Mouse (Mus musculus): ENCODE measurements at regions not wholly inside any gene's neighbourhood (a gene's known extent, or its start where the extent isn't known, plus 50 kb on each side); places are given as distances from the start of the nearest gene placed in this dataset.

- 74% methylated on average over 10 of the region's 10 CpGs for whole genome bisulfite sequencing
Observed at GRCm38 (mm10) chr10:44861671-44862359, 205.2 kb upstream of the Prep start.

GRCm38 (mm10) chr10:44857444-44857843 is 209.6 kb upstream of the Prep start:
- no peaks in the 10 kb centered on the region for H3K4me1 ChIP-seq (replicated peaks; ENCODE audit: control insufficient read depth, insufficient read depth, low read length)
- DNase-seq (ENCODE audit: low spot score) (no peak), ATAC-seq (replicated peaks; ENCODE audit: low FRiP score) (no peak)
- no peak overlapping the region for H3K4me2 ChIP-seq
- H3K27ac ChIP-seq (ENCODE audit: low read depth, low read length) = no peak overlapping the region
- no peaks in the 10 kb centered on the region for H3K9me3 ChIP-seq (ENCODE audit: control insufficient read depth, low read length)
- no peak overlapping the region for H3K9ac ChIP-seq (ENCODE audit: low read depth, low read length)
- no peaks in the 10 kb centered on the region for H3K36me3 ChIP-seq (ENCODE audit: control insufficient read depth, insufficient read depth, low read length)
- no peaks in the 10 kb centered on the region for H3K27me3 ChIP-seq (replicated peaks; ENCODE audit: control insufficient read depth, insufficient read depth, low read length)
- no peak overlapping the region for H3K4me3 ChIP-seq (ENCODE audit: low read depth, low read length)
- 64% methylated on average over 4 of the region's 4 CpGs for WGBS

More at GRCm38 (mm10) chr10:44861671-44862359, 205.2 kb upstream of the Prep start:
- no peaks in the 10 kb centered on the region for H3K27me3 ChIP-seq (replicated peaks; ENCODE audit: control insufficient read depth, insufficient read depth, low read length)
- no peak for DNase-seq (ENCODE audit: low spot score)
- H3K9ac ChIP-seq (ENCODE audit: low read depth, low read length) = no peak overlapping the region
- no peaks in the 10 kb centered on the region for H3K9me3 ChIP-seq (ENCODE audit: control insufficient read depth, low read length)
- H3K4me3 ChIP-seq (ENCODE audit: low read depth, low read length) = no peak overlapping the region
- ATAC-seq (replicated peaks; ENCODE audit: low FRiP score) = no peak
- H3K4me1 ChIP-seq (replicated peaks; ENCODE audit: control insufficient read depth, insufficient read depth, low read length) = no peaks in the 10 kb centered on the region
- no peaks in the 10 kb centered on the region for H3K36me3 ChIP-seq (ENCODE audit: control insufficient read depth, insufficient read depth, low read length)
- H3K27ac ChIP-seq (ENCODE audit: low read depth, low read length) = no peak overlapping the region
- H3K4me2 ChIP-seq = no peak overlapping the region

DNA sequence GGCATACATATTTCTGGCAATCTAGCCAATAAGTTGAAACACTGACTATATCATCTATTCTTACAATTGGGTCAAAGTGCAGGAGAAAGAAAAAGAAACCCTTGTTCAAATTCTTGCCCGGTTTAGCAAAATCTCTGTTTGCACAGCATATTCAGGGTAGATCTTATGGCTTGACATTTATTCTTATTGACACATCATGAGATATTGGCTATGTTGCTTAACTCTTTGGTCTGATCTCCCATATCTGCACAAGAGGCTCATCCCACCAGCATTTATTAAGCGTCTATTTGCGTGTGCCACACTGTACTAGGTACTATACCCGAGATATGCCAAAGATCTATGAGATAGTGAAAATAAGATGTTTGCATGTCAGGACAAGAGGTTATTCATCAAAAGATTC is 212.9 kb upstream of the Prep start:
- no peak overlapping the region for H3K9ac ChIP-seq (ENCODE audit: low read depth, low read length)
- no peak overlapping the region for H3K4me2 ChIP-seq
- no peak overlapping the region for H3K4me3 ChIP-seq (ENCODE audit: low read depth, low read length)
- no peaks in the 10 kb centered on the region for H3K4me1 ChIP-seq (replicated peaks; ENCODE audit: control insufficient read depth, insufficient read depth, low read length)
- WGBS = 92% methylated on average over 4 of the region's 4 CpGs
- no peak overlapping the region for H3K27ac ChIP-seq (ENCODE audit: low read depth, low read length)
- no peaks in the 10 kb centered on the region for H3K27me3 ChIP-seq (replicated peaks; ENCODE audit: control insufficient read depth, insufficient read depth, low read length)
- no peaks in the 10 kb centered on the region for H3K36me3 ChIP-seq (ENCODE audit: control insufficient read depth, insufficient read depth, low read length)
- no peak for DNase-seq (ENCODE audit: low spot score)
- no peaks in the 10 kb centered on the region for H3K9me3 ChIP-seq (ENCODE audit: control insufficient read depth, low read length)
- no peak for ATAC-seq (replicated peaks; ENCODE audit: low FRiP score)

- ATAC-seq (replicated peaks; ENCODE audit: low FRiP score) (no peak), DNase-seq (ENCODE audit: low spot score) (no peak)
- H3K27me3 ChIP-seq (replicated peaks; ENCODE audit: control insufficient read depth, insufficient read depth, low read length) = no peaks in the 10 kb centered on the region
- no peak overlapping the region for H3K9ac ChIP-seq (ENCODE audit: low read depth, low read length)
- no peak overlapping the region for H3K4me3 ChIP-seq (ENCODE audit: low read depth, low read length)
- no peaks in the 10 kb centered on the region for H3K4me1 ChIP-seq (replicated peaks; ENCODE audit: control insufficient read depth, insufficient read depth, low read length)
- H3K4me2 ChIP-seq = no peak overlapping the region
- WGBS = 71% methylated on average over 4 of the region's 4 CpGs
- no peaks in the 10 kb centered on the region for H3K36me3 ChIP-seq (ENCODE audit: control insufficient read depth, insufficient read depth, low read length)
- H3K9me3 ChIP-seq (ENCODE audit: control insufficient read depth, low read length) = no peaks in the 10 kb centered on the region
- H3K27ac ChIP-seq (ENCODE audit: low read depth, low read length) = no peak overlapping the region
Observed at GRCm38 (mm10) chr10:44849016-44849415, 218.0 kb upstream of the Prep start.

DNA sequence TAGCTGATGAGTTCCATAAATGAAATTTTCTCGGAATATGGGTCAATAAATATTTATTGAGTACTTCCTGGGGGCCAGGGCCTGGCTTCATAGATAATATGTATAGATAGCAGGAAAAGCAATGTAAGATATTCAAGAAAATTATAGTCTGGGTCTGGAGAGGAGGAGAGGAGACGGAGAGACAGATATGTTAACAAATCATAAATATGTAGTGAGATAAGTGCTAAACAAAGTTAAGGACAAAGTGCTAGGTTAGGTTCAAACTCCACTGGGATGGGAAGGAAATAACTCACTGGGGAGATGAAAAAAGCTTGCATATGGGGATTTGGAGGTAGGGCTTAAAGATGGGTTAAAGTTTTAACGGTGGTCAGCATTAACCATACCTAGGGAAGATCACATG is 220.2 kb upstream of the Prep start:
- Histone ChIP-seq H3K4me3 (ENCODE audit: low read depth, low read length) (no peak overlapping the region), H3K4me2 (no peak overlapping the region), H3K27ac (ENCODE audit: low read depth, low read length) (no peak overlapping the region), H3K36me3 (ENCODE audit: control insufficient read depth, insufficient read depth, low read length) (no peaks in the 10 kb centered on the region), H3K27me3 (replicated peaks; ENCODE audit: control insufficient read depth, insufficient read depth, low read length) (no peaks in the 10 kb centered on the region), H3K9ac (ENCODE audit: low read depth, low read length) (no peak overlapping the region), H3K4me1 (replicated peaks; ENCODE audit: control insufficient read depth, insufficient read depth, low read length) (no peaks in the 10 kb centered on the region), H3K9me3 (ENCODE audit: control insufficient read depth, low read length) (no peaks in the 10 kb centered on the region)
- 80% methylated on average over 3 of the region's 3 CpGs for WGBS
- ATAC-seq (replicated peaks; ENCODE audit: low FRiP score) (no peak), DNase-seq (ENCODE audit: low spot score) (no peak)

GRCm38 (mm10) chr10:44846149-44846548 is 220.9 kb upstream of the Prep start:
- DNase-seq (ENCODE audit: low spot score) (no peak), ATAC-seq (replicated peaks; ENCODE audit: low FRiP score) (no peak)
- 16% methylated on average over 2 of the region's 2 CpGs for WGBS
- Histone ChIP-seq H3K27me3 (replicated peaks; ENCODE audit: control insufficient read depth, insufficient read depth, low read length) (no peaks in the 10 kb centered on the region), H3K27ac (ENCODE audit: low read depth, low read length) (no peak overlapping the region), H3K4me1 (replicated peaks; ENCODE audit: control insufficient read depth, insufficient read depth, low read length) (no peaks in the 10 kb centered on the region), H3K36me3 (ENCODE audit: control insufficient read depth, insufficient read depth, low read length) (no peaks in the 10 kb centered on the region), H3K4me2 (no peak overlapping the region), H3K9ac (ENCODE audit: low read depth, low read length) (no peak overlapping the region), H3K9me3 (ENCODE audit: control insufficient read depth, low read length) (no peaks in the 10 kb centered on the region), H3K4me3 (ENCODE audit: low read depth, low read length) (no peak overlapping the region)

DNA sequence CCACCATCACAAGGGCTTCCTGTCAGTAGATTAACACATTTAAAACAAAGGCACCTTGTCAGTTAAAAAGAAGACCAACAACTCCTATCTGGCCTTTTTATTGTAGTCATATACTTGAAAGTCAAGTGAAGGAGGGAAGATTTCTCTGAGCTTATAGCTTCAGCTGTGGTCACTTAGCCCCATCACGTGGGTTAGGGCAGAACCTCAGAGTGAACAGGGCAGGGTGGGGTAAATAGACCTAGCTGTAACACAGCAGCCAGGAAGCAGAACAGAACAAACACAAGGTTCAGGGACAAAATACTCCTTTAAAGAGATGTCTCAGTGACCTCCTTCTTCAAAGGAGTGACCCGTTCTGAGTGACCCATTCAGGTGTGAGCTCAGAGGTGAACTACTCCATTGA is 226.6 kb upstream of the Prep start:
- DNase-seq (ENCODE audit: low spot score) (no peak), ATAC-seq (replicated peaks; ENCODE audit: low FRiP score) (no peak)
- Histone ChIP-seq H3K27me3 (replicated peaks; ENCODE audit: control insufficient read depth, insufficient read depth, low read length) (no peaks in the 10 kb centered on the region), H3K27ac (ENCODE audit: low read depth, low read length) (no peak overlapping the region), H3K4me1 (replicated peaks; ENCODE audit: control insufficient read depth, insufficient read depth, low read length) (no peaks in the 10 kb centered on the region), H3K4me2 (no peak overlapping the region), H3K9me3 (ENCODE audit: control insufficient read depth, low read length) (no peaks in the 10 kb centered on the region), H3K9ac (ENCODE audit: low read depth, low read length) (no peak overlapping the region), H3K36me3 (ENCODE audit: control insufficient read depth, insufficient read depth, low read length) (no peaks in the 10 kb centered on the region), H3K4me3 (ENCODE audit: low read depth, low read length) (no peak overlapping the region)
- 60% methylated on average over 2 of the region's 2 CpGs for WGBS

DNA sequence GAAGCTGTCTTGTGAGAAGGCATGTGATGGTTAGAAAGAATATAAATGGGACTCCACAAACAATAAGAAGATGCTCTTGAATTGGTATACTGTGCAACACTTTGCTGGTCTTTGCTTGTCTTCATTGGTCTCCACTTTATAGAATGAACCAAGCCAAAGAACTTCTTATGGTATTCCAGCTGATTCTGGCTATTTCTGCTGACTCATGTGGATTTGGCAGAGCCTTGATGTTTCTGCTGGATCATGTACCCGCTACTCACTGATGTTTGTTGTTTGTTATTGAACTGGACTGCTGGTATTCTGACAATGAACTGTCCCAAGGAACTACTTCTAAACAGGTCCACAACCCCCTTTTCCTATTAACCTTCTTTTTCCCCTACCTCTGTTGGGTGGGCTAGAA is 234.5 kb upstream of the Prep start:
- Histone ChIP-seq H3K4me1 (replicated peaks; ENCODE audit: control insufficient read depth, insufficient read depth, low read length) (no peaks in the 10 kb centered on the region), H3K4me2 (no peak overlapping the region), H3K9me3 (ENCODE audit: control insufficient read depth, low read length) (no peaks in the 10 kb centered on the region), H3K27me3 (replicated peaks; ENCODE audit: control insufficient read depth, insufficient read depth, low read length) (no peaks in the 10 kb centered on the region), H3K4me3 (ENCODE audit: low read depth, low read length) (no peak overlapping the region), H3K27ac (ENCODE audit: low read depth, low read length) (no peak overlapping the region), H3K36me3 (ENCODE audit: control insufficient read depth, insufficient read depth, low read length) (no peaks in the 10 kb centered on the region), H3K9ac (ENCODE audit: low read depth, low read length) (no peak overlapping the region)
- no peak for DNase-seq (ENCODE audit: low spot score)
- 88% methylated on average over 1 of the region's 1 CpGs for WGBS
- ATAC-seq (replicated peaks; ENCODE audit: low FRiP score) = no peak

GRCm38 (mm10) chr10:44826271-44826670 is 240.7 kb upstream of the Prep start:
- H3K9ac ChIP-seq (ENCODE audit: low read depth, low read length) = no peak overlapping the region
- no peaks in the 10 kb centered on the region for H3K27me3 ChIP-seq (replicated peaks; ENCODE audit: control insufficient read depth, insufficient read depth, low read length)
- 72% methylated on average over 3 of the region's 3 CpGs for WGBS
- ATAC-seq (replicated peaks; ENCODE audit: low FRiP score) (no peak), DNase-seq (ENCODE audit: low spot score) (no peak)
- H3K27ac ChIP-seq (ENCODE audit: low read depth, low read length) = no peak overlapping the region
- no peaks in the 10 kb centered on the region for H3K36me3 ChIP-seq (ENCODE audit: control insufficient read depth, insufficient read depth, low read length)
- H3K9me3 ChIP-seq (ENCODE audit: control insufficient read depth, low read length) = no peaks in the 10 kb centered on the region
- H3K4me1 ChIP-seq (replicated peaks; ENCODE audit: control insufficient read depth, insufficient read depth, low read length) = no peaks in the 10 kb centered on the region
- H3K4me2 ChIP-seq = no peak overlapping the region
- no peak overlapping the region for H3K4me3 ChIP-seq (ENCODE audit: low read depth, low read length)

Measured in liver, embryonic 11.5 days (tissue).